Mouse (Mus musculus) liver, embryonic 12.5 days (tissue): ENCODE data around the gene Hoxa3. TPM values are rescaled to one million over a fixed set of nuclear protein-coding genes. Genes with fewer than 3 reads are reported as not detected.

Experiments used
- ATAC-seq: fragments of 200-750 bp; cut with Nextera tagmentation; 2 replicates; pipeline ENCODE4 v1.8.0; 2017; ENCODE audit warnings: moderate number of reproducible peaks, mild to moderate bottlenecking, moderate library complexity
- H3K27ac ChIP-seq: fragments of 300-500 bp; sonication (generic); 2 replicates; pipeline ENCODE4 v1.5.1; 2016; ENCODE audit warnings: mild to moderate bottlenecking
- H3K27me3 ChIP-seq: fragments of 300-500 bp; sonication (generic); replicated peaks from 2 replicates; pipeline ENCODE4 v1.6.1; 2016; ENCODE audit warnings: mild to moderate bottlenecking, moderate library complexity
- H3K36me3 ChIP-seq: fragments of 300-500 bp; sonication (generic); 2 replicates; pipeline ENCODE4 v1.6.1; 2016; ENCODE audit warnings: mild to moderate bottlenecking, moderate library complexity
- H3K4me1 ChIP-seq: fragments of 300-500 bp; sonication (generic); 2 replicates; pipeline ENCODE4 v1.6.1; 2016
- H3K4me2 ChIP-seq: fragments of 300-500 bp; sonication (generic); 2 replicates; pipeline ENCODE4 v1.6.1; 2016; ENCODE audit warnings: mild to moderate bottlenecking, moderate library complexity
- H3K4me3 ChIP-seq: fragments of 300-500 bp; sonication (generic); 2 replicates; pipeline ENCODE4 v1.5.1; 2016; ENCODE audit warnings: mild to moderate bottlenecking, moderate library complexity
- H3K9ac ChIP-seq: fragments of 300-500 bp; sonication (generic); 2 replicates; pipeline ENCODE4 v1.6.1; 2016; ENCODE audit warnings: mild to moderate bottlenecking, moderate library complexity
- H3K9me3 ChIP-seq: fragments of 300-500 bp; sonication (generic); replicated peaks from 2 replicates; pipeline ENCODE4 v1.6.1; 2016; ENCODE audit warnings: mild to moderate bottlenecking, moderate library complexity
- WGBS: fragments of 180-500 bp; shearing (Covaris S2); methylation state at CpG from one replicate; pipeline ENCODE4 v1.1.7; 2016; ENCODE audit not compliant: insufficient replicate concordance; 5-methylcytosine and 5-hydroxymethylcytosine counted together
- polyA plus RNA-seq: library from polyadenylated mRNA; unstranded; fragments of >200 nt; fragmentation: Nextera tagmentation; extraction: Ambion mirVana; gene quantifications from 2 replicates; pipeline ENCODE4 v1.2.1, GENCODE M21; 2016

Gene Hoxa3
- polyA plus RNA-seq, 1 experiment from 2014 or later = 0.97 TPM

- no peak overlapping the region for H3K4me3 ChIP-seq
- ATAC-seq = 0 out of 2 replicates have a peak, but pooled peaks have one; percentile 13
- peaks cover 12% of the 10 kb centered on the region; the same call in 1 of the 2 replicates for H3K4me1 ChIP-seq
- 2% methylated on average over 5 of the region's 5 CpGs for WGBS
- no peak overlapping the region for H3K9ac ChIP-seq
- H3K36me3 ChIP-seq = no peaks in the 10 kb centered on the region
- peak overlapping the region; percentile 58; the same call in 1 of the 2 replicates for H3K27ac ChIP-seq
- H3K9me3 ChIP-seq = no peaks in the 10 kb centered on the region
- peak overlapping the region; percentile 15; the same call in 1 of the 2 replicates for H3K4me2 ChIP-seq
- peaks cover 98% of the 10 kb centered on the region for H3K27me3 ChIP-seq
Measured at GRCm38 (mm10) chr6:52170898-52171223, 42.3 kb downstream of the Hoxa3 start.

- no peaks in the 10 kb centered on the region for H3K36me3 ChIP-seq
- H3K4me2 ChIP-seq = peak overlapping the region; percentile 15; the same call in 1 of the 2 replicates
- no peaks in the 10 kb centered on the region for H3K9me3 ChIP-seq
- no peak overlapping the region for H3K9ac ChIP-seq
- peak; percentile 60 for ATAC-seq
- no peak overlapping the region; the same call in 1 of the 2 replicates for H3K4me3 ChIP-seq
- peaks cover 98% of the 10 kb centered on the region for H3K27me3 ChIP-seq
- 4% methylated on average over 40 of the region's 40 CpGs for WGBS
- peaks cover 12% of the 10 kb centered on the region; the same call in 1 of the 2 replicates for H3K4me1 ChIP-seq
- H3K27ac ChIP-seq = peak overlapping the region; percentile 51
Measured at GRCm38 (mm10) chr6:52170166-52170897, 42.8 kb downstream of the Hoxa3 start.

GRCm38 (mm10) chr6:52169499-52170165 lies 43.5 kb downstream of the Hoxa3 start:
- Histone ChIP-seq H3K9ac (no peak overlapping the region), H3K27me3 (peaks cover 98% of the 10 kb centered on the region), H3K4me2 (peak overlapping the region; percentile 15; the same call in 1 of the 2 replicates), H3K4me1 (peaks cover 12% of the 10 kb centered on the region; the same call in 1 of the 2 replicates), H3K4me3 (no peak overlapping the region), H3K27ac (peak overlapping the region; percentile 23; the same call in 1 of the 2 replicates), H3K9me3 (no peaks in the 10 kb centered on the region), H3K36me3 (no peaks in the 10 kb centered on the region)
- ATAC-seq = no peak
- WGBS = 20% methylated on average over 16 of the region's 16 CpGs

- Histone ChIP-seq H3K9me3 (no peaks in the 10 kb centered on the region), H3K27me3 (peaks cover 100% of the 10 kb centered on the region), H3K27ac (peak overlapping the region; percentile 41; the same call in 1 of the 2 replicates), H3K4me3 (no peak overlapping the region), H3K9ac (peak overlapping the region; percentile 40; the same call in 1 of the 2 replicates), H3K4me1 (peaks cover 12% of the 10 kb centered on the region; the same call in 1 of the 2 replicates), H3K36me3 (no peaks in the 10 kb centered on the region), H3K4me2 (peak overlapping the region; percentile 27)
- 5% methylated on average over 42 of the region's 42 CpGs for WGBS
- no peak for ATAC-seq
Measured at GRCm38 (mm10) chr6:52168191-52169055, 44.7 kb downstream of the Hoxa3 start.

GRCm38 (mm10) chr6:52167736-52168161 lies 45.4 kb downstream of the Hoxa3 start:
- H3K9me3 ChIP-seq = no peaks in the 10 kb centered on the region
- no peak overlapping the region for H3K4me2 ChIP-seq
- WGBS = 10% methylated on average over 14 of the region's 14 CpGs
- H3K4me3 ChIP-seq = no peak overlapping the region
- H3K4me1 ChIP-seq = peaks cover 10% of the 10 kb centered on the region; the same call in 1 of the 2 replicates
- H3K27ac ChIP-seq = no peak overlapping the region
- H3K9ac ChIP-seq = no peak overlapping the region
- no peak for ATAC-seq
- no peaks in the 10 kb centered on the region for H3K36me3 ChIP-seq
- H3K27me3 ChIP-seq = peaks cover 100% of the 10 kb centered on the region

GRCm38 (mm10) chr6:52167176-52167575 lies 46.0 kb downstream of the Hoxa3 start:
- H3K9ac ChIP-seq = no peak overlapping the region
- ATAC-seq = no peak
- H3K4me2 ChIP-seq = no peak overlapping the region
- peaks cover 98% of the 10 kb centered on the region for H3K27me3 ChIP-seq
- no peak overlapping the region for H3K4me3 ChIP-seq
- H3K27ac ChIP-seq = no peak overlapping the region
- H3K9me3 ChIP-seq = no peaks in the 10 kb centered on the region
- no peaks in the 10 kb centered on the region for H3K36me3 ChIP-seq
- WGBS = 23% methylated on average over 1 of the region's 1 CpGs
- peaks cover 4% of the 10 kb centered on the region; the same call in 1 of the 2 replicates for H3K4me1 ChIP-seq

- WGBS = 8% methylated on average over 4 of the region's 4 CpGs
- H3K27me3 ChIP-seq = peaks cover 98% of the 10 kb centered on the region
- no peak overlapping the region for H3K27ac ChIP-seq
- H3K4me1 ChIP-seq = no peaks in the 10 kb centered on the region; the same call in 1 of the 2 replicates
- no peaks in the 10 kb centered on the region for H3K9me3 ChIP-seq
- H3K9ac ChIP-seq = no peak overlapping the region
- ATAC-seq = no peak
- no peak overlapping the region for H3K4me2 ChIP-seq
- H3K4me3 ChIP-seq = no peak overlapping the region
- H3K36me3 ChIP-seq = no peaks in the 10 kb centered on the region
Measured at GRCm38 (mm10) chr6:52166431-52167077, 46.6 kb downstream of the Hoxa3 start.

GRCm38 (mm10) chr6:52165441-52166370 lies 47.4 kb downstream of the Hoxa3 start:
- ATAC-seq = no peak
- H3K27ac ChIP-seq = 0 out of 2 replicates have a peak overlapping the region, but pooled peaks have one; percentile 36
- H3K9ac ChIP-seq = peak overlapping the region; percentile 31; the same call in 1 of the 2 replicates
- H3K27me3 ChIP-seq = peaks cover 98% of the 10 kb centered on the region
- H3K4me3 ChIP-seq = peak overlapping the region; percentile 9; the same call in 1 of the 2 replicates
- H3K9me3 ChIP-seq = no peaks in the 10 kb centered on the region
- no peaks in the 10 kb centered on the region for H3K36me3 ChIP-seq
- H3K4me1 ChIP-seq = no peaks in the 10 kb centered on the region; the same call in 1 of the 2 replicates
- H3K4me2 ChIP-seq = peak overlapping the region; percentile 39
- 3% methylated on average over 27 of the region's 28 CpGs for WGBS

GRCm38 (mm10) chr6:52164626-52165440 lies 48.3 kb downstream of the Hoxa3 start, which contains the start of gene Hoxa2:
Hoxa2 (minus strand) TSS chr6:52164831.
- peak within 1 kb of the TSS; percentile 37 for H3K4me3 ChIP-seq
- ATAC-seq = no peak
- H3K27me3 ChIP-seq = peaks cover 98% of the 10 kb centered on the region

More at GRCm38 (mm10) chr6:52164626-52165440, 48.3 kb downstream of the Hoxa3 start, which contains the start of gene Hoxa2:
- Histone ChIP-seq H3K4me1 (0 out of 2 replicates have a peak, but pooled peaks cover 2% of the 10 kb centered on the region), H3K36me3 (no peaks in the 10 kb centered on the region), H3K27ac (peak within 1 kb of the TSS; percentile 49), H3K4me2 (peak within 1 kb of the TSS; percentile 39), H3K9me3 (no peaks in the 10 kb centered on the region), H3K9ac (peak within 1 kb of the TSS; percentile 52)
- 4% methylated on average over 25 of the region's 25 CpGs for WGBS
